Comparison of ENCODE assay signal across 8 mouse cellular contexts in genomic region chr10:119819102-119819681, GRCm38 (mm10).
A peak's percentile ranks its signal among the peaks of the same experiment; 100 is the strongest.
DNase-seq lines count a peak whose midpoint lies in the region; ATAC-seq lines count a peak whose summit lies in the region.

No protein-coding gene starts in this region.

- peaks cover 40% of the 10 kb centered on the region for H3K4me1 ChIP-seq in forebrain, embryonic 13.5 days
- peaks cover 34% of the 10 kb centered on the region for H3K4me1 ChIP-seq in midbrain, embryonic 14.5 days (ENCODE audit: control insufficient read depth, insufficient read depth, low read length)

- H3K4me2 ChIP-seq in forebrain, embryonic 13.5 days, result peak overlapping the region; percentile 59
- H3K4me2 ChIP-seq in midbrain, embryonic 14.5 days (ENCODE audit: low read length), result peak overlapping the region; percentile 54

- H3K4me3 ChIP-seq in forebrain, embryonic 13.5 days, result peak overlapping the region; percentile 35
- peak overlapping the region; percentile 41 for H3K4me3 ChIP-seq in midbrain, embryonic 14.5 days (replicated peaks; ENCODE audit: low read depth, low read length)

- H3K27ac ChIP-seq in forebrain, embryonic 13.5 days, result peak overlapping the region; percentile 84
- peak overlapping the region; percentile 92 for H3K27ac ChIP-seq in midbrain, embryonic 14.5 days (replicated peaks; ENCODE audit: low read depth, low read length)

- no peaks in the 10 kb centered on the region for H3K27me3 ChIP-seq in forebrain, embryonic 13.5 days
- no peaks in the 10 kb centered on the region for H3K27me3 ChIP-seq in midbrain, embryonic 14.5 days (ENCODE audit: control insufficient read depth, insufficient read depth, low read length)

- peak overlapping the region; percentile 54 for H3K9ac ChIP-seq in forebrain, embryonic 13.5 days
- H3K9ac ChIP-seq in midbrain, embryonic 14.5 days (replicated peaks; ENCODE audit: low read length), result peak overlapping the region; percentile 59

- H3K9me3 ChIP-seq in forebrain, embryonic 13.5 days (replicated peaks), result no peaks in the 10 kb centered on the region
- no peaks in the 10 kb centered on the region for H3K9me3 ChIP-seq in midbrain, embryonic 14.5 days (ENCODE audit: control insufficient read depth, low read length)

- 25% methylated on average over 17 of the region's 17 CpGs for WGBS in forebrain, embryonic 13.5 days
- 10% methylated on average over 17 of the region's 17 CpGs for WGBS in midbrain, embryonic 14.5 days

- H3K36me3 ChIP-seq in forebrain, embryonic 13.5 days (ENCODE audit: poor library complexity, severe bottlenecking), result no peaks in the 10 kb centered on the region
- no peaks in the 10 kb centered on the region for H3K36me3 ChIP-seq in midbrain, embryonic 14.5 days (ENCODE audit: control insufficient read depth, insufficient read depth, low read length)

- DNase-seq in layer of hippocampus, adult 11-12 months (ENCODE audit: low spot score), result peak; percentile 21
- DNase-seq in layer of hippocampus, adult 9-10 months (ENCODE audit: low spot score), result no peak
- peak; percentile 19 for DNase-seq in kidney, postnatal 14 days
- peak; percentile 78 for DNase-seq in midbrain, embryonic 14.5 days
- no peak for DNase-seq in urinary bladder, postnatal 25 days (ENCODE audit: low spot score)
- DNase-seq in testis, postnatal 10 days (ENCODE audit: low spot score), result no peak

- ATAC-seq in forebrain, embryonic 13.5 days, result peak; percentile 71
- peak; percentile 51 for ATAC-seq in midbrain, embryonic 14.5 days (ENCODE audit: low FRiP score, low TSS enrichment)
- no peak for ATAC-seq in megakaryocyte progenitor cell, adult 5-6 weeks (replicated peaks; ENCODE audit: poor library complexity)

Comparison
In these comparisons a context has a peak if more than half of its experiments do, and no peak if none do; other contexts are left out.
1. DNase-seq: peak in layer of hippocampus, adult 11-12 months (single experiment), kidney, postnatal 14 days (single experiment) and midbrain, embryonic 14.5 days (single experiment); none in layer of hippocampus, adult 9-10 months (single experiment), urinary bladder, postnatal 25 days (single experiment) and testis, postnatal 10 days (single experiment).